Mouse (Mus musculus) myocyte (in vitro differentiated cells): ENCODE data around the gene Espn.

Experiments used
- MAX ChIP-seq: IDR thresholded peaks from one replicate; pipeline ENCODE4 v1.6.1; 2011; ENCODE audit warnings: low read depth, mild to moderate bottlenecking, control low read depth
- MYOD1 ChIP-seq, 3 experiments: IDR thresholded peaks; one replicate each; pipeline ENCODE4 v1.6.1; 2011; ENCODE audit warnings: control low read depth in 2 of 3, low read depth in 2 of 3, mild to moderate bottlenecking in 2 of 3, moderate library complexity in 1 of 3; ENCODE audit not compliant: insufficient read length in 2 of 3, control insufficient read depth in 1 of 3
- POLR2A ChIP-seq: IDR thresholded peaks from one replicate; pipeline ENCODE4 v1.6.1; 2011; ENCODE audit warnings: low read depth, mild to moderate bottlenecking, control low read depth, moderate library complexity; ENCODE audit not compliant: insufficient read length
- REST ChIP-seq: IDR thresholded peaks from one replicate; pipeline ENCODE4 v1.6.1; 2011; ENCODE audit warnings: mild to moderate bottlenecking, control low read depth, moderate library complexity; ENCODE audit not compliant: insufficient read depth, insufficient read length
- TCF12 ChIP-seq: IDR thresholded peaks from one replicate; pipeline ENCODE4 v1.6.1; 2011; ENCODE audit warnings: mild to moderate bottlenecking, control low read depth; ENCODE audit not compliant: poor library complexity, insufficient read depth, severe bottlenecking
- USF1 ChIP-seq: IDR thresholded peaks from one replicate; pipeline ENCODE4 v1.6.1; 2011; ENCODE audit warnings: low read depth, mild to moderate bottlenecking, control low read depth, moderate library complexity

- no peak for TF ChIP-seq REST
- no peak for TF ChIP-seq POLR2A
- TF ChIP-seq MAX, result no peak
- no peak for TF ChIP-seq MYOD1 (IDR thresholded peaks at IDR 0.05; ENCODE audit: control insufficient read depth in 1 of 3, insufficient read length in 2 of 3, low read depth in 2 of 3)
- TF ChIP-seq TCF12, result no peak
- TF ChIP-seq USF1, result no peak
Observed at GRCm38 (mm10) chr4:152097911-152098799, 54.0 kb downstream of the Espn start.
